ENCODE assay signal across 11 mouse cellular contexts in genomic region chr5:127583658-127584057, GRCm38 (mm10). TPM values are rescaled to one million over a fixed set of nuclear protein-coding genes. Genes with fewer than 3 reads are reported as not detected.
A peak's percentile ranks its signal among the peaks of the same experiment; 100 is the strongest.
DNase-seq lines count a peak whose midpoint lies in the region; ATAC-seq and TF ChIP-seq lines count a peak whose summit lies in the region.
"Had no signal": no experiment of that assay in that cellular context is flagged by ENCODE, and none has a peak within 500 bp of the region (broad histone marks: within the 10 kb centered on the region; RNA-seq: fewer than 3 reads in every experiment).

No protein-coding gene starts in this region.

- TF ChIP-seq EP300 in heart, postnatal 0 days (IDR thresholded peaks at IDR 0.05; ENCODE audit: low read depth), result no peak
- no peak for TF ChIP-seq EP300 in lung, postnatal 0 days (IDR thresholded peaks at IDR 0.05)

- no peak overlapping the region for H3K4me3 ChIP-seq in heart, postnatal 0 days (ENCODE audit: low read depth, low read length)
- no peak overlapping the region for H3K4me3 ChIP-seq in heart, embryonic 11.5 days (ENCODE audit: low read depth, low read length)
- no peak overlapping the region for H3K4me3 ChIP-seq in lung, postnatal 0 days (ENCODE audit: low read depth, low read length)
- no peak overlapping the region for H3K4me3 ChIP-seq in lung, adult 2 months (replicated peaks; ENCODE audit: extremely low read depth, low read depth, low read length)
- no peak overlapping the region for H3K4me3 ChIP-seq in limb, embryonic 10.5 days
- H3K4me3 ChIP-seq: lung, embryonic 15.5 days had no signal

- no peak overlapping the region for H3K9ac ChIP-seq in heart, postnatal 0 days (replicated peaks; ENCODE audit: low read depth, low read length)
- H3K9ac ChIP-seq in heart, embryonic 11.5 days (ENCODE audit: low read depth, low read length), result no peak overlapping the region
- H3K9ac ChIP-seq in lung, postnatal 0 days (replicated peaks; ENCODE audit: low read depth), result no peak overlapping the region
- H3K9ac ChIP-seq: lung, embryonic 15.5 days had no signal

- TF ChIP-seq POLR2A in lung, adult 2 months (IDR thresholded peaks at IDR 0.05; ENCODE audit: borderline replicate concordance, extremely low read depth, low read depth, low read length), result no peak

- no peak for DNase-seq in heart, postnatal 0 days (ENCODE audit: low spot score)
- no peak for DNase-seq in lung, postnatal 0 days (ENCODE audit: low spot score)
- DNase-seq in lung, adult 2 months, result no peak
- peak; percentile 60 for DNase-seq in ES-CJ7 (ENCODE audit: low read depth, low spot score)
- no peak for DNase-seq in limb, embryonic 10.5 days (ENCODE audit: low spot score)
- no peak for DNase-seq in yolk sac, embryonic 10.5 days (ENCODE audit: low spot score)

- no peaks in the 10 kb centered on the region for H3K36me3 ChIP-seq in heart, postnatal 0 days (replicated peaks; ENCODE audit: control insufficient read depth, insufficient read depth, low read length)
- H3K36me3 ChIP-seq in heart, embryonic 11.5 days (ENCODE audit: control insufficient read depth, insufficient read depth, low read length), result no peaks in the 10 kb centered on the region
- H3K36me3 ChIP-seq in lung, postnatal 0 days (ENCODE audit: insufficient read depth, low read length), result no peaks in the 10 kb centered on the region
- no peaks in the 10 kb centered on the region for H3K36me3 ChIP-seq in limb, embryonic 10.5 days
- H3K36me3 ChIP-seq: lung, embryonic 15.5 days had no signal

- H3K27ac ChIP-seq in heart, postnatal 0 days (ENCODE audit: low read depth), result no peak overlapping the region
- no peak overlapping the region for H3K27ac ChIP-seq in heart, embryonic 11.5 days (ENCODE audit: low read depth, low read length)
- no peak overlapping the region for H3K27ac ChIP-seq in lung, postnatal 0 days (ENCODE audit: low read length)
- H3K27ac ChIP-seq in limb, embryonic 10.5 days, result no peak overlapping the region
- H3K27ac ChIP-seq: lung, embryonic 15.5 days had no signal

- no peak for ATAC-seq in heart, postnatal 0 days (ENCODE audit: insufficient read depth, low read depth)
- no peak for ATAC-seq in heart, embryonic 11.5 days (replicated peaks; ENCODE audit: insufficient number of reproducible peaks, low FRiP score, low TSS enrichment)
- no peak for ATAC-seq in lung, postnatal 0 days
- ATAC-seq in common myeloid progenitor, adult 5-6 weeks (replicated peaks; ENCODE audit: low read depth, poor library complexity, severe bottlenecking), result peak; percentile 38; the same call in 1 of the 2 replicates

- peak; percentile 25; the same call in 1 of the 2 replicates for TF ChIP-seq CTCF in heart, postnatal 0 days (IDR thresholded peaks at IDR 0.05; ENCODE audit: low read depth)
- TF ChIP-seq CTCF in lung, postnatal 0 days (IDR thresholded peaks at IDR 0.05), result peak; percentile 25; the same call in 1 of the 2 replicates
- no peak for TF ChIP-seq CTCF in lung, adult 2 months (IDR thresholded peaks at IDR 0.05; ENCODE audit: insufficient read depth, low read length)

- H3K4me2 ChIP-seq in heart, postnatal 0 days (ENCODE audit: low read depth, low read length), result no peak overlapping the region
- no peak overlapping the region for H3K4me2 ChIP-seq in heart, embryonic 11.5 days
- no peak overlapping the region for H3K4me2 ChIP-seq in lung, postnatal 0 days (replicated peaks; ENCODE audit: low read depth, low read length)
- H3K4me2 ChIP-seq: lung, embryonic 15.5 days had no signal

- H3K4me1 ChIP-seq in heart, postnatal 0 days (ENCODE audit: control insufficient read depth, insufficient read depth), result no peaks in the 10 kb centered on the region
- H3K4me1 ChIP-seq in heart, embryonic 11.5 days (ENCODE audit: control insufficient read depth, insufficient read depth, low read length), result no peaks in the 10 kb centered on the region
- H3K4me1 ChIP-seq in lung, postnatal 0 days (ENCODE audit: insufficient read depth, low read depth, low read length), result no peaks in the 10 kb centered on the region
- H3K4me1 ChIP-seq in lung, adult 2 months (ENCODE audit: control insufficient read depth, insufficient read depth, low read length), result no peaks in the 10 kb centered on the region
- no peaks in the 10 kb centered on the region for H3K4me1 ChIP-seq in limb, embryonic 10.5 days
- H3K4me1 ChIP-seq: lung, embryonic 15.5 days had no signal

- WGBS in heart, postnatal 0 days, result 72% methylated on average over 8 of the region's 8 CpGs
- 68% methylated on average over 8 of the region's 8 CpGs for WGBS in heart, embryonic 11.5 days (ENCODE audit: insufficient replicate concordance)
- WGBS in lung, postnatal 0 days, result 67% methylated on average over 8 of the region's 8 CpGs
- WGBS in lung, adult 2 months, result 71% methylated on average over 8 of the region's 8 CpGs
- WGBS in limb, embryonic 10.5 days, result 85% methylated on average over 8 of the region's 8 CpGs

- H3K27me3 ChIP-seq in heart, postnatal 0 days (ENCODE audit: control insufficient read depth, insufficient read depth, low read length), result no peaks in the 10 kb centered on the region
- H3K27me3 ChIP-seq in heart, embryonic 11.5 days (ENCODE audit: control insufficient read depth, insufficient read depth, low read length), result no peaks in the 10 kb centered on the region
- no peaks in the 10 kb centered on the region for H3K27me3 ChIP-seq in lung, postnatal 0 days (replicated peaks; ENCODE audit: insufficient read depth, low read length)
- H3K27me3 ChIP-seq in limb, embryonic 10.5 days (ENCODE audit: low read depth, poor library complexity, severe bottlenecking), result 0 out of 2 replicates have a peak, but pooled peaks cover 4% of the 10 kb centered on the region
- H3K27me3 ChIP-seq: lung, embryonic 15.5 days had no signal

- no peaks in the 10 kb centered on the region for H3K9me3 ChIP-seq in heart, postnatal 0 days (replicated peaks; ENCODE audit: control insufficient read depth, low read length)
- no peaks in the 10 kb centered on the region for H3K9me3 ChIP-seq in heart, embryonic 11.5 days (replicated peaks; ENCODE audit: control insufficient read depth, low read length)
- H3K9me3 ChIP-seq in lung, postnatal 0 days (ENCODE audit: low read length), result no peaks in the 10 kb centered on the region
- no peaks in the 10 kb centered on the region for H3K9me3 ChIP-seq in limb, embryonic 10.5 days (replicated peaks)
- H3K9me3 ChIP-seq: lung, embryonic 15.5 days had no signal

RNA-seq across cellular contexts. Expression of gene Glt1d1, which starts 48.4 kb away (rescaled TPM):
- not detected in 2 replicates for total RNA-seq in heart, postnatal 0 days (2014; rRNA removed; ENCODE audit: low replicate concordance)
- polyA plus RNA-seq in heart, postnatal 0 days (2015; fragmentation: Nextera tagmentation; extraction: Ambion mirVana), result not detected in 2 replicates
- polyA plus RNA-seq in heart, embryonic 11.5 days (2014; fragmentation: Nextera tagmentation; extraction: Ambion mirVana), result 0.04 TPM in 1 of 2 replicates, not detected in the other
- polyA plus RNA-seq in lung, postnatal 0 days (2015; fragmentation: Nextera tagmentation; extraction: Ambion mirVana), result 0.08 and 0.19 TPM in 2 replicates
- 0.51 and 0.72 TPM in 2 replicates for polyA plus RNA-seq in lung, adult 2 months (2012; rRNA removed)
- total RNA-seq in common myeloid progenitor, adult 5-6 weeks (2017), result not detected in 2 replicates
- 0.94 and 0.99 TPM in 2 replicates for polyA plus RNA-seq in limb, embryonic 10.5 days (2016; fragmentation: Nextera tagmentation; extraction: Ambion mirVana)
- total RNA-seq: gastrocnemius, adult 18-20 months; MEL had no signal

RNA-seq across cellular contexts. Expression of gene Slc15a4, which starts 49.0 kb away (rescaled TPM):
- 31.1 and 35.3 TPM in 2 replicates for total RNA-seq in heart, postnatal 0 days (2014; rRNA removed; ENCODE audit: low replicate concordance)
- 8.7 and 11.6 TPM in 2 replicates for polyA plus RNA-seq in heart, postnatal 0 days (2015; fragmentation: Nextera tagmentation; extraction: Ambion mirVana)
- 13.6 and 13.8 TPM in 2 replicates for polyA plus RNA-seq in heart, embryonic 11.5 days (2014; fragmentation: Nextera tagmentation; extraction: Ambion mirVana)
- polyA plus RNA-seq in lung, postnatal 0 days (2015; fragmentation: Nextera tagmentation; extraction: Ambion mirVana), result 19.4 and 22.1 TPM in 2 replicates
- 33.7 and 42.8 TPM in 2 replicates for polyA plus RNA-seq in lung, adult 2 months (2012; rRNA removed)
- 15.2 and 32.4 TPM in 2 replicates for total RNA-seq in common myeloid progenitor, adult 5-6 weeks (2017)
- polyA plus RNA-seq in limb, embryonic 10.5 days (2016; fragmentation: Nextera tagmentation; extraction: Ambion mirVana), result 25.1 and 25.6 TPM in 2 replicates
